Mouse (Mus musculus): ENCODE data around the gene Tmbim6. TPM values are rescaled to one million over a fixed set of nuclear protein-coding genes. Genes with fewer than 3 reads are reported as not detected.
A peak's percentile ranks its signal among the peaks of the same experiment; 100 is the strongest.
"Not testable (repeated sequence)": the region's sequence is repeated elsewhere in the genome, so short reads cannot be mapped to it uniquely, and the experiment has no call there.

Gene Tmbim6
- total RNA-seq, 2 experiments from 2014 or later, result 197 to 201 TPM

- not testable (repeated sequence) for DNase-seq
Observed at GRCm38 (mm10) chr15:99386110-99386509, 6.6 kb upstream of the Tmbim6 start.

GRCm38 (mm10) chr15:99386796-99387195 is 5.9 kb upstream of the Tmbim6 start:
- DNase-seq, result no peak

GRCm38 (mm10) chr15:99387976-99388375 is 4.7 kb upstream of the Tmbim6 start:
- DNase-seq, result no peak

GRCm38 (mm10) chr15:99390472-99391401 is 1.9 kb upstream of the Tmbim6 start:
- no peak for DNase-seq

GRCm38 (mm10) chr15:99391975-99392374 is 707 bp upstream of the Tmbim6 start:
- no peak for DNase-seq

- DNase-seq, result peak; percentile 60
Observed at GRCm38 (mm10) chr15:99393386-99394252, 937 bp downstream of the Tmbim6 start.

- DNase-seq, result no peak
Observed at GRCm38 (mm10) chr15:99396462-99396861, 3.8 kb downstream of the Tmbim6 start.

- DNase-seq, result no peak
Observed at GRCm38 (mm10) chr15:99396875-99397274, 4.2 kb downstream of the Tmbim6 start.

- DNase-seq, result no peak
Observed at GRCm38 (mm10) chr15:99397622-99398021, 4.9 kb downstream of the Tmbim6 start.

GRCm38 (mm10) chr15:99399503-99400245 is 7.0 kb downstream of the Tmbim6 start:
- DNase-seq, result no peak

- no peak for DNase-seq
Observed at GRCm38 (mm10) chr15:99400602-99401001, 7.9 kb downstream of the Tmbim6 start.

- no peak for DNase-seq
Observed at GRCm38 (mm10) chr15:99403159-99403889, 10.6 kb downstream of the Tmbim6 start.

- DNase-seq, result peak; percentile 57
Observed at GRCm38 (mm10) chr15:99405150-99405549, 12.5 kb downstream of the Tmbim6 start.

- no peak for DNase-seq
Observed at GRCm38 (mm10) chr15:99406986-99407570, 14.4 kb downstream of the Tmbim6 start.

- no peak for DNase-seq
Observed at GRCm38 (mm10) chr15:99408845-99409244, 16.2 kb downstream of the Tmbim6 start.

GRCm38 (mm10) chr15:99411747-99412146 is 19.1 kb downstream of the Tmbim6 start:
- DNase-seq, result peak; percentile 27

GRCm38 (mm10) chr15:99415793-99416192 is 23.1 kb downstream of the Tmbim6 start:
- DNase-seq, result peak; percentile 73

GRCm38 (mm10) chr15:99416348-99416882 is 23.7 kb downstream of the Tmbim6 start:
- DNase-seq, result peak; percentile 90

- DNase-seq, result peak; percentile 12
Observed at GRCm38 (mm10) chr15:99416957-99417356, 24.3 kb downstream of the Tmbim6 start.

- peak; percentile 13 for DNase-seq
Observed at GRCm38 (mm10) chr15:99417692-99418271, 25.1 kb downstream of the Tmbim6 start.

- DNase-seq, result no peak
Observed at GRCm38 (mm10) chr15:99420101-99420500, 27.4 kb downstream of the Tmbim6 start.
